Mouse (Mus musculus): Measurements from ENCODE around the gene Lpcat2. TPM values are rescaled to one million over a fixed set of nuclear protein-coding genes. Genes with fewer than 3 reads are reported as not detected.

Gene Lpcat2
- polyA plus RNA-seq, 1 experiment: 14.8 TPM

DNA sequence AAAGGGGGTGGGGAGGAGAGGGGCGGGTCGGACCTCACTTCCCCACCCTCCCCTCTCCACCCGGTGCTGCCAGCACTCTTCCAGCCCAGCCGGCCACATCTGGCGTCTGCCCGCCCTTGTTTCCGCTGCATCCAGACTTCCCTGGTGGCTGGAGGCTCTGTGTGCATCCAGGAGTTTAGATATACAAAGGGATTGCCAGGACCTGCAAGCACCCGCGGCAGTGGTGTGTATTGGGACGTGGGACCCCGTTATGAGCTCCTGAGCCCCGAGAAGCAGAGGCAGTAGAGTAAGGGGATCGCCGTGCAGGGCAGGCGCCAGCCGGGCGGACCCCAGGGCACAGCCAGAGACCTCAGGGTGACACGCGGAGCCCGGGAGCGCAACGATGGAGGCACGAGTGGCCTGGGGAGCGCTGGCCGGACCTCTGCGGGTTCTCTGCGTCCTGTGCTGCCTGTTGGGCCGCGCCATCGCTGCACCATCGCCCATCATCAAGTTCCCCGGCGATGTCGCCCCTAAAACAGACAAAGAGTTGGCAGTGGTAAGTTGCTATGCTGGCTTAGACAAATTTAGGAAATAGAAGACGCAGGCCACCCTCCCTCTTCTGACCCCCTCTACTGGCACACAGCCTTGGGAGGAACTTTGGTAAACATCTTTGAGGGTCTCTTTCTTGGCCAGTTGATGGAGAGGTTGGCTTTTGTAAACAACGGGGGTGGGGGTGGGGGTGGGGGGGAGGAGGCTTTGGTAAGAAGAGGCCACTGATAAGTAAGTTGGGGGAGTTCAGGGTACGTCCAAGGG is 27.7 kb upstream of the Lpcat2 start, which contains the start of gene Mmp2:
Gene Mmp2, plus strand, starts transcription at position 49 of the 792 bp plus-strand sequence.
- Histone ChIP-seq H3K27ac (ENCODE audit: control insufficient read depth, insufficient read depth, low read depth, low read length, poor library complexity) (no peak within 1 kb of the TSS; the same call in 1 of the 2 replicates), H3K4me3 (replicated peaks; ENCODE audit: control insufficient read depth, low read depth, low read length) (no peak within 1 kb of the TSS), H3K4me1 (ENCODE audit: control insufficient read depth, insufficient read depth, low read length) (no peaks in the 10 kb centered on the region; the same call in 1 of the 2 replicates)
- no peak for TF ChIP-seq CTCF (IDR thresholded peaks at IDR 0.05; ENCODE audit: control insufficient read depth, insufficient read depth, low read length)
- TF ChIP-seq POLR2A (IDR thresholded peaks at IDR 0.05; ENCODE audit: borderline replicate concordance, control insufficient read depth, low read depth, low read length): no peak
- WGBS: 4% methylated on average over 36 of the region's 37 CpGs

DNA sequence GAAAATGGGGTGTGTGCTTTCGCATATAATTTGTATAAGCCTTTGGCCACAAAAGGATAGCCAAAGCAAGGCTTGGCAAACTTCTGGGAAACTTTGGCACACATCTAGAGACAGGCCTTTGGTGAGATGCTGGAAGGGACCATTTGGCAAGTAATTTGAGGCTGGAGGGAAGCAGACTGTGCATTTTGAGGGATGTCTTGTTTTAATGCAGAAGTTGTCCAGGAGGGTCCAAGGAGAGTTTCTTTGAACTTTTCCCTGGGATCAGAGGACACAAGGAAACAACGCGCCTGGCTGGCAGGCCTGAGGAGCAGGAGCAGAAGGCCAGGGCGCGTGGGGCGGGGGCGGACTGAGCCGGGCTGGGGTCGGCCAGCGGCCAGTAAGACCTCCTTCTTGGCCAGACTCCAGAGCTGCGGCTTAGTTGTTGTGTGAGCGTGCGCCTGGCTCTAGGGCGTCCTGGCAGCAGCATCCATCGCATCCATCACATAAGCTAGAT is 26.8 kb upstream of the Lpcat2 start:
- Histone ChIP-seq H3K27ac (ENCODE audit: control insufficient read depth, insufficient read depth, low read depth, low read length, poor library complexity) (no peak overlapping the region), H3K4me1 (ENCODE audit: control insufficient read depth, insufficient read depth, low read length) (no peaks in the 10 kb centered on the region), H3K4me3 (replicated peaks; ENCODE audit: control insufficient read depth, low read depth, low read length) (no peak overlapping the region)
- 81% methylated on average over 15 of the region's 15 CpGs for WGBS
- no peak for TF ChIP-seq CTCF (IDR thresholded peaks at IDR 0.05; ENCODE audit: control insufficient read depth, insufficient read depth, low read length)
- TF ChIP-seq POLR2A (IDR thresholded peaks at IDR 0.05; ENCODE audit: borderline replicate concordance, control insufficient read depth, low read depth, low read length): no peak

- TF ChIP-seq CTCF (IDR thresholded peaks at IDR 0.05; ENCODE audit: control insufficient read depth, insufficient read depth, low read length): no peak
- no peak for TF ChIP-seq POLR2A (IDR thresholded peaks at IDR 0.05; ENCODE audit: borderline replicate concordance, control insufficient read depth, low read depth, low read length)
- 49% methylated on average over 5 of the region's 5 CpGs for WGBS
- Histone ChIP-seq H3K4me1 (ENCODE audit: control insufficient read depth, insufficient read depth, low read length) (no peaks in the 10 kb centered on the region), H3K27ac (ENCODE audit: control insufficient read depth, insufficient read depth, low read depth, low read length, poor library complexity) (no peak overlapping the region), H3K4me3 (replicated peaks; ENCODE audit: control insufficient read depth, low read depth, low read length) (no peak overlapping the region)
These were observed 20.9 kb upstream of the Lpcat2 start for GRCm38 (mm10) chr8:92834065-92834731.

DNA sequence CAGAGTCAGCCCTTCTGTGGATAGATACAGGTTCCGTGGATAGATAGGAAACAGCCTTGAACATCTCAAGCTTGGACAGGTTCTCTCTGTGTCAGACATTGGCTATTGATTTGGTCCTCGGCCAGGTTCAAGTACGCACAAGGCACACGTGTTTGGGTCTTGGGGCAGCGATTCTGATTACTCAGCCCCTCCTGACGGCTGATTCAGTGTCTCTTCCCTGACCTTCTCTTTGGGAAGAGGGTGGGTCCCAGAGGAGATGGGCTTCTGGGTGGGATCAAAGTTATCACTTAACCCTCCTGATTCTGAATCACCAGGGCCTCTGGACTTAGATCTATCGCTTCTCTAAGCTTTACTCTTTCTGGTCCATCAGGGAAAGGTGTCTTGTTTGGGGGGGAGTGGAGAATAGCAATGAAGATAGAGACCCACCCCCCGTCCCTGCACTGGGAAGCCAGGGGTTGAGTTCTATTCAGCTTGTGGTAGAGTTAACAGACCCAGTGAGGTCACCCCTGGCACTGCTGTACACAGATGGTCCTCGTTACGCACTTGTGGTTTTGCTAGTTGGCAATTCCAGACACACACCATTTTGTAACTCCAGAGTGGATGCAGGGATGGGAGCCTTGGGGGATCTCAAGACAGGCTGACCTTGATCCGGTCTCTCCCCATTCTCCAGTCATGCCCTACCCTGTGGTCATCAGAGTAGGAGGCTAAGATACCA is 20.2 kb upstream of the Lpcat2 start:
- Histone ChIP-seq H3K27ac (ENCODE audit: control insufficient read depth, insufficient read depth, low read depth, low read length, poor library complexity) (no peak overlapping the region), H3K4me1 (ENCODE audit: control insufficient read depth, insufficient read depth, low read length) (no peaks in the 10 kb centered on the region), H3K4me3 (replicated peaks; ENCODE audit: control insufficient read depth, low read depth, low read length) (no peak overlapping the region)
- 84% methylated on average over 11 of the region's 11 CpGs for WGBS
- no peak for TF ChIP-seq POLR2A (IDR thresholded peaks at IDR 0.05; ENCODE audit: borderline replicate concordance, control insufficient read depth, low read depth, low read length)
- TF ChIP-seq CTCF (IDR thresholded peaks at IDR 0.05; ENCODE audit: control insufficient read depth, insufficient read depth, low read length): no peak

DNA sequence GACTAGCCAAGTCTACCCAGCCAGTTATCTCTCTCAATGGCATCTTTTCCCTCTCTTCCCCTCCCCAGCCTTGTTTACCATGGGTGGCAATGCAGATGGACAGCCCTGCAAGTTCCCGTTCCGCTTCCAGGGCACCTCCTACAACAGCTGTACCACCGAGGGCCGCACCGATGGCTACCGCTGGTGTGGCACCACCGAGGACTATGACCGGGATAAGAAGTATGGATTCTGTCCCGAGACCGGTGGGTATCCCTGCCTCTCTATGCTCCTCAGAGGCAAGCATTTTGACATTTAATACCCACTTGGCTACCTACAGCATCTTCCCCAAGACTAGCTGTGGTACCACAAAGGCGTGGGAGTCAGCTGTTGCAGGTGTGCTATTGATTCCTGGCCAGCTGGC is 19.2 kb upstream of the Lpcat2 start:
- no peak for TF ChIP-seq POLR2A (IDR thresholded peaks at IDR 0.05; ENCODE audit: borderline replicate concordance, control insufficient read depth, low read depth, low read length)
- no peak for TF ChIP-seq CTCF (IDR thresholded peaks at IDR 0.05; ENCODE audit: control insufficient read depth, insufficient read depth, low read length)
- no peak overlapping the region for H3K27ac ChIP-seq (ENCODE audit: control insufficient read depth, insufficient read depth, low read depth, low read length, poor library complexity)
- 89% methylated on average over 11 of the region's 11 CpGs for WGBS

GRCm38 (mm10) chr8:92838616-92839015 is 16.5 kb upstream of the Lpcat2 start:
- TF ChIP-seq CTCF (IDR thresholded peaks at IDR 0.05; ENCODE audit: control insufficient read depth, insufficient read depth, low read length) (no peak), POLR2A (IDR thresholded peaks at IDR 0.05; ENCODE audit: borderline replicate concordance, control insufficient read depth, low read depth, low read length) (no peak)
- Histone ChIP-seq H3K4me1 (ENCODE audit: control insufficient read depth, insufficient read depth, low read length) (no peaks in the 10 kb centered on the region), H3K4me3 (replicated peaks; ENCODE audit: control insufficient read depth, low read depth, low read length) (no peak overlapping the region), H3K27ac (ENCODE audit: control insufficient read depth, insufficient read depth, low read depth, low read length, poor library complexity) (no peak overlapping the region)
- 66% methylated on average over 3 of the region's 3 CpGs for WGBS

More for the DNA sequence above, 19.2 kb upstream of the Lpcat2 start:
- Histone ChIP-seq H3K4me1 (ENCODE audit: control insufficient read depth, insufficient read depth, low read length) (no peaks in the 10 kb centered on the region), H3K4me3 (replicated peaks; ENCODE audit: control insufficient read depth, low read depth, low read length) (no peak overlapping the region)

DNA sequence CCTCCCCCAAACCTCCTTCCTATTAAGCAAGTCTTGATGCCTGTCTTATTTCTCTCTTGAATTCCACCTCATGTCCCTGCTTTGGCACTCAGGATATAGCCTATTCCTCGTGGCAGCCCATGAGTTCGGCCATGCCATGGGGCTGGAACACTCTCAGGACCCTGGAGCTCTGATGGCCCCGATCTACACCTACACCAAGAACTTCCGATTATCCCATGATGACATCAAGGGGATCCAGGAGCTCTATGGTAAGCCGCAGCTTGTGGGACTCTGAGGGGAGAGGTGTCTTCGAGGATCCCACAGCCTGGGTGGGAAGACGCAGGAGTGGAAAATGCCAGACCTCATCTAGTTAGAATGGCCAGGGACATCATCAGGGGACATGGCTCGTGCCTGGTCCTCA is 16.0 kb upstream of the Lpcat2 start:
- Histone ChIP-seq H3K4me1 (ENCODE audit: control insufficient read depth, insufficient read depth, low read length) (no peaks in the 10 kb centered on the region), H3K4me3 (replicated peaks; ENCODE audit: control insufficient read depth, low read depth, low read length) (no peak overlapping the region), H3K27ac (ENCODE audit: control insufficient read depth, insufficient read depth, low read depth, low read length, poor library complexity) (no peak overlapping the region)
- TF ChIP-seq CTCF (IDR thresholded peaks at IDR 0.05; ENCODE audit: control insufficient read depth, insufficient read depth, low read length) (no peak), POLR2A (IDR thresholded peaks at IDR 0.05; ENCODE audit: borderline replicate concordance, control insufficient read depth, low read depth, low read length) (no peak)
- 78% methylated on average over 8 of the region's 8 CpGs for WGBS

DNA sequence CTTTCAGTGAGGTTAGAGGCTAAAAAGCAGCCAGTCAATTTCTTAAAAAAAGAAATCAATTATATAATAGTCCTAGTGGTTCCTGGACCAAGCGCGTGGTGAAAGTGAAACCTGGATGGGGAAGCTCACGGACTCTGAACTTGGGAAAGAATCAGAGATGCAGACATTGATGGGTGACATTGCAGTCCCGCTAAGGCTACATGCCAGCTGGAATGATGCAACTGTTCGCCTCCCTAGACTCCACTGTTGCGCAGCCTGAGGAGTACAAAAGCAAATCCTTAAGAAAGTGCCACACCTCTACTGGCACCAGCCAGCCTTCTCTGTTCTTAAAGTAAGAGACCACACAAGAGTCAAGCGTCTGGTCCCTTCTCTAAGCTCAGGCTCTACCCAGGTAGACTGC is 15.3 kb upstream of the Lpcat2 start:
- 49% methylated on average over 7 of the region's 7 CpGs for WGBS

More for the DNA sequence above, 15.3 kb upstream of the Lpcat2 start:
- Histone ChIP-seq H3K4me3 (replicated peaks; ENCODE audit: control insufficient read depth, low read depth, low read length) (no peak overlapping the region), H3K4me1 (ENCODE audit: control insufficient read depth, insufficient read depth, low read length) (no peaks in the 10 kb centered on the region), H3K27ac (ENCODE audit: control insufficient read depth, insufficient read depth, low read depth, low read length, poor library complexity) (no peak overlapping the region)
- TF ChIP-seq POLR2A (IDR thresholded peaks at IDR 0.05; ENCODE audit: borderline replicate concordance, control insufficient read depth, low read depth, low read length): no peak
- no peak for TF ChIP-seq CTCF (IDR thresholded peaks at IDR 0.05; ENCODE audit: control insufficient read depth, insufficient read depth, low read length)
